Mouse (Mus musculus) monocyte, adult 2 months (primary cell): Measurements from ENCODE around the gene Atg16l2.

Experiments used
- DNase-seq, 2 experiments: peaks; one replicate each; pipeline ENCODE4 v3.0.0; 2022; ENCODE audit warnings: low spot score in 2 of 2, low read depth in 1 of 2

The Atg16l2 gene

GRCm38 (mm10) chr7:101231458-101231857, 70.6 kb downstream of the Atg16l2 start:
- no peak for DNase-seq

GRCm38 (mm10) chr7:101229336-101229735, 72.7 kb downstream of the Atg16l2 start:
- DNase-seq, result no peak

- DNase-seq, result no peak
These were observed 78.5 kb downstream of the Atg16l2 start for GRCm38 (mm10) chr7:101223501-101223900.

GRCm38 (mm10) chr7:101216724-101217123, 85.3 kb downstream of the Atg16l2 start:
- DNase-seq, result no peak

- no peak for DNase-seq
These were observed 88.4 kb downstream of the Atg16l2 start for GRCm38 (mm10) chr7:101213515-101214263.
